Mouse (Mus musculus) ES-E14 (cell line): Measurements from ENCODE around the gene Gpr182. TPM values are rescaled to one million over a fixed set of nuclear protein-coding genes. Genes with fewer than 3 reads are reported as not detected.

Experiments used
- DNase-seq: peaks from one replicate; pipeline ENCODE4 v3.0.0-alpha.2; 2013; ENCODE audit warnings: low read depth, low spot score
- H3K27ac ChIP-seq: 2 replicates; pipeline ENCODE4 v1.5.1; 2012; ENCODE audit warnings: low read depth, mild to moderate bottlenecking, low read length, moderate library complexity, mixed read lengths; ENCODE audit not compliant: poor library complexity, insufficient read depth, severe bottlenecking
- H3K36me3 ChIP-seq: 2 replicates; pipeline ENCODE4 v1.6.1; 2012; ENCODE audit warnings: mild to moderate bottlenecking, low read length, moderate library complexity, mixed read lengths; ENCODE audit not compliant: control insufficient read depth, poor library complexity, insufficient read depth, severe bottlenecking
- H3K4me1 ChIP-seq, 2 experiments: fragments of 150-350 bp in 1 of 2; sonication (generic) in 1 of 2; 2 replicates each; pipeline ENCODE4 v1.6.1; 2012; ENCODE audit warnings: low read length in 2 of 2, mild to moderate bottlenecking in 1 of 2, mixed read lengths in 1 of 2; ENCODE audit not compliant: control insufficient read depth in 2 of 2, insufficient read depth in 2 of 2, poor library complexity in 1 of 2
- H3K4me3 ChIP-seq, 2 experiments: fragments of 150-350 bp in 1 of 2; sonication (generic) in 1 of 2; 2 replicates each; pipeline ENCODE4 v1.5.1; 2012; ENCODE audit warnings: low read length in 2 of 2, low read depth in 1 of 2, mild to moderate bottlenecking in 1 of 2, mixed read lengths in 1 of 2; ENCODE audit not compliant: insufficient read depth in 1 of 2, poor library complexity in 1 of 2, severe bottlenecking in 1 of 2
- H3K9ac ChIP-seq: 2 replicates; pipeline ENCODE4 v1.6.1; 2012; ENCODE audit warnings: low read depth, mild to moderate bottlenecking, low read length, mixed read lengths; ENCODE audit not compliant: poor library complexity, insufficient read depth, severe bottlenecking
- H3K9me3 ChIP-seq: fragments of 150-350 bp; sonication (generic); 2 replicates; pipeline ENCODE4 v1.6.1; 2012; ENCODE audit warnings: low read depth, mild to moderate bottlenecking, low read length; ENCODE audit not compliant: control insufficient read depth, insufficient read depth
- CHD2 ChIP-seq: IDR thresholded peaks from 2 replicates; pipeline ENCODE4 v1.6.1; 2014; ENCODE audit warnings: mild to moderate bottlenecking, low read depth, low read length, inconsistent platforms
- HCFC1 ChIP-seq: IDR thresholded peaks from 2 replicates; pipeline ENCODE4 v1.6.1; 2012; ENCODE audit warnings: low read length, inconsistent platforms, borderline replicate concordance; ENCODE audit not compliant: insufficient read depth
- MAFK ChIP-seq: IDR thresholded peaks from 2 replicates; pipeline ENCODE4 v1.6.1; 2014; ENCODE audit warnings: mild to moderate bottlenecking, low read depth, low read length, inconsistent platforms; ENCODE audit not compliant: insufficient read depth
- ZC3H11A ChIP-seq: IDR thresholded peaks from 2 replicates; pipeline ENCODE4 v1.6.1; 2012; ENCODE audit warnings: low read depth, mild to moderate bottlenecking, inconsistent platforms, low read length, borderline replicate concordance
- ZNF384 ChIP-seq: IDR thresholded peaks from 2 replicates; pipeline ENCODE4 v1.6.1; 2012; ENCODE audit warnings: low read depth, low read length, inconsistent platforms
- in situ Hi-C, 2 experiments: fragments of 600-800 bp; cut with MboI; formaldehyde crosslinking; loops; one replicate each; pipeline ENCODE4 v1.15.1; 2025; ENCODE audit warnings: low sequenced_read_pairs in 2 of 2, inconsistent platforms in 1 of 2; ENCODE audit not compliant: unreplicated experiment in 2 of 2
- total RNA-seq: library from RNA; depleted of rRNA; stranded (reverse); fragments of 300-350 nt; gene quantifications from 2 replicates; pipeline ENCODE4 v1.2.3, GENCODE M21; 2012

Gpr182 gene
- total RNA-seq, 1 experiment = 0.49 TPM

- in situ Hi-C loops = no loop called here
- Histone ChIP-seq H3K4me3 (no peak overlapping the region), H3K36me3 (no peaks in the 10 kb centered on the region), H3K4me1 (peaks cover 7 to 13% of the 10 kb centered on the region in 2 experiments; a peak in 1 of 4 replicates), H3K27ac (no peak overlapping the region), H3K9me3 (no peaks in the 10 kb centered on the region), H3K9ac (no peak overlapping the region)
- TF ChIP-seq HCFC1 = no peak
- TF ChIP-seq MAFK = no peak
- TF ChIP-seq ZNF384 = no peak
- TF ChIP-seq ZC3H11A = no peak
- TF ChIP-seq CHD2 = no peak
- DNase-seq = no peak
Observed at GRCm38 (mm10) chr10:127730933-127731310, 20.6 kb downstream of the Gpr182 start.

- DNase-seq = no peak
- Histone ChIP-seq H3K9me3 (no peaks in the 10 kb centered on the region), H3K4me3 (no peak overlapping the region), H3K4me1 (peaks cover 7 to 13% of the 10 kb centered on the region in 2 experiments; a peak in 1 of 4 replicates), H3K9ac (no peak overlapping the region), H3K36me3 (no peaks in the 10 kb centered on the region), H3K27ac (no peak overlapping the region)
- TF ChIP-seq ZC3H11A (no peak), ZNF384 (no peak), MAFK (no peak), CHD2 (no peak), HCFC1 (no peak)
- in situ Hi-C loops = no loop called here
Observed at GRCm38 (mm10) chr10:127730285-127730932, 21.1 kb downstream of the Gpr182 start.

GRCm38 (mm10) chr10:127728437-127728836 lies 23.1 kb downstream of the Gpr182 start:
- no peaks in the 10 kb centered on the region for H3K36me3 ChIP-seq
- in situ Hi-C loops = no loop called here
- H3K4me3 ChIP-seq = no peak overlapping the region
- H3K9me3 ChIP-seq = no peaks in the 10 kb centered on the region
- TF ChIP-seq ZC3H11A (no peak), CHD2 (no peak), ZNF384 (no peak), MAFK (no peak), HCFC1 (no peak)
- no peak overlapping the region for H3K27ac ChIP-seq
- no peak for DNase-seq
- H3K9ac ChIP-seq = no peak overlapping the region
- H3K4me1 ChIP-seq = peaks cover 6 to 7% of the 10 kb centered on the region in 2 experiments; a peak in 1 of 4 replicates

- in situ Hi-C loops = no loop called here
- DNase-seq = no peak
- TF ChIP-seq ZC3H11A = no peak
- no peak for TF ChIP-seq CHD2
- TF ChIP-seq MAFK = no peak
- no peak for TF ChIP-seq HCFC1
- TF ChIP-seq ZNF384 = no peak
Observed at GRCm38 (mm10) chr10:127725136-127725535, 26.4 kb downstream of the Gpr182 start.

GRCm38 (mm10) chr10:127724178-127724577 lies 27.4 kb downstream of the Gpr182 start, which contains the start of gene Tac2:
TSS of gene Tac2 (plus strand) at chr10:127724478.
- in situ Hi-C loops = no loop called here
- H3K9me3 ChIP-seq = no peaks in the 10 kb centered on the region
- H3K9ac ChIP-seq = no peak within 1 kb of the TSS
- DNase-seq = no peak
- no peak within 1 kb of the TSS for H3K4me3 ChIP-seq
- H3K4me1 ChIP-seq = peaks cover 4 to 24% of the 10 kb centered on the region in 2 experiments; a peak in 1 of 4 replicates
- no peak for TF ChIP-seq ZNF384
- no peak for TF ChIP-seq CHD2
- no peak for TF ChIP-seq MAFK
- no peak for TF ChIP-seq ZC3H11A
- no peak for TF ChIP-seq HCFC1
- no peak within 1 kb of the TSS; the same call in 1 of the 2 replicates for H3K27ac ChIP-seq
- no peaks in the 10 kb centered on the region for H3K36me3 ChIP-seq

More at GRCm38 (mm10) chr10:127725136-127725535, 26.4 kb downstream of the Gpr182 start:
- Histone ChIP-seq H3K9ac (no peak overlapping the region), H3K4me3 (no peak overlapping the region), H3K4me1 (peaks cover 4 to 22% of the 10 kb centered on the region in 2 experiments; a peak in 1 of 4 replicates), H3K27ac (no peak overlapping the region; the same call in 1 of the 2 replicates), H3K9me3 (no peaks in the 10 kb centered on the region), H3K36me3 (no peaks in the 10 kb centered on the region)
